8 mouse cellular contexts compared by ENCODE assay signal in genomic region chr14:31126826-31127225, GRCm38 (mm10). TPM values are rescaled to one million over a fixed set of nuclear protein-coding genes. Genes with fewer than 3 reads are reported as not detected.
DNase-seq lines count a peak whose midpoint lies in the region; ATAC-seq and TF ChIP-seq lines count a peak whose summit lies in the region.

No protein-coding gene starts in this region.

- TF ChIP-seq POLR2A in thymus, adult 2 months (IDR thresholded peaks at IDR 0.05; ENCODE audit: control insufficient read depth, extremely low read depth, insufficient read depth, low read length, poor library complexity): no peak

- TF ChIP-seq CTCF in thymus, adult 2 months (IDR thresholded peaks at IDR 0.05; ENCODE audit: borderline replicate concordance, control insufficient read depth, extremely low read depth, insufficient read depth, low read length, poor library complexity): no peak

- H3K9ac ChIP-seq in heart, embryonic 14.5 days (ENCODE audit: low read length): peak overlapping the region; percentile 17; the same call in 1 of the 2 replicates
- H3K9ac ChIP-seq in midbrain, embryonic 12.5 days (replicated peaks): 0 out of 2 replicates have a peak overlapping the region, but pooled peaks have one; percentile 20
- no peak overlapping the region for H3K9ac ChIP-seq in midbrain, embryonic 16.5 days (ENCODE audit: low read depth, low read length)
- H3K9ac ChIP-seq in limb, embryonic 12.5 days (replicated peaks): no peak overlapping the region
- no peak overlapping the region for H3K9ac ChIP-seq in stomach, embryonic 15.5 days

- no peaks in the 10 kb centered on the region for H3K27me3 ChIP-seq in heart, embryonic 14.5 days (ENCODE audit: control insufficient read depth, insufficient read depth, low read length)
- H3K27me3 ChIP-seq in midbrain, embryonic 12.5 days: no peaks in the 10 kb centered on the region
- H3K27me3 ChIP-seq in midbrain, embryonic 16.5 days (ENCODE audit: control insufficient read depth, insufficient read depth, low read depth, low read length): no peaks in the 10 kb centered on the region
- no peaks in the 10 kb centered on the region for H3K27me3 ChIP-seq in limb, embryonic 12.5 days
- no peaks in the 10 kb centered on the region for H3K27me3 ChIP-seq in stomach, embryonic 15.5 days (replicated peaks)
- no peaks in the 10 kb centered on the region for H3K27me3 ChIP-seq in thymus, adult 2 months (ENCODE audit: control insufficient read depth, insufficient read depth, low read length)

- H3K4me1 ChIP-seq in heart, embryonic 14.5 days (ENCODE audit: control insufficient read depth in 2 of 2, insufficient read depth in 2 of 2, low read length in 2 of 2): peaks cover 20 to 33% of the 10 kb centered on the region in 2 experiments
- peaks cover 32% of the 10 kb centered on the region for H3K4me1 ChIP-seq in midbrain, embryonic 12.5 days
- H3K4me1 ChIP-seq in midbrain, embryonic 16.5 days (ENCODE audit: control insufficient read depth, insufficient read depth, low read length): peaks cover 33% of the 10 kb centered on the region
- peaks cover 36% of the 10 kb centered on the region for H3K4me1 ChIP-seq in limb, embryonic 12.5 days (replicated peaks)
- peaks cover 24% of the 10 kb centered on the region for H3K4me1 ChIP-seq in stomach, embryonic 15.5 days
- peaks cover 14% of the 10 kb centered on the region for H3K4me1 ChIP-seq in thymus, adult 2 months (replicated peaks; ENCODE audit: control insufficient read depth, insufficient read depth, low read length)

- no peak overlapping the region for H3K4me3 ChIP-seq in heart, embryonic 14.5 days (ENCODE audit: control insufficient read depth in 1 of 2, insufficient read depth in 1 of 2, low read depth in 1 of 2, low read length in 2 of 2)
- no peak overlapping the region for H3K4me3 ChIP-seq in midbrain, embryonic 12.5 days
- H3K4me3 ChIP-seq in midbrain, embryonic 16.5 days (ENCODE audit: low read depth, low read length): no peak overlapping the region
- no peak overlapping the region for H3K4me3 ChIP-seq in limb, embryonic 12.5 days (replicated peaks)
- 0 out of 2 replicates have a peak overlapping the region, but pooled peaks have one; percentile 8 for H3K4me3 ChIP-seq in stomach, embryonic 15.5 days (replicated peaks)
- H3K4me3 ChIP-seq in thymus, adult 2 months (ENCODE audit: control insufficient read depth, insufficient read depth, low read length): no peak overlapping the region

- DNase-seq in heart, postnatal 10 days: no peak
- DNase-seq in thymus, adult 2 months: no peak
- DNase-seq in urinary bladder, postnatal 10 days (ENCODE audit: low spot score): no peak

- WGBS in heart, embryonic 14.5 days: 92% methylated on average over 8 of the region's 8 CpGs
- 97% methylated on average over 8 of the region's 8 CpGs for WGBS in midbrain, embryonic 12.5 days
- WGBS in midbrain, embryonic 16.5 days: 91% methylated on average over 8 of the region's 8 CpGs
- WGBS in limb, embryonic 12.5 days: 94% methylated on average over 8 of the region's 8 CpGs
- WGBS in stomach, embryonic 15.5 days: 86% methylated on average over 8 of the region's 8 CpGs
- 96% methylated on average over 8 of the region's 8 CpGs for WGBS in thymus, adult 2 months

- ATAC-seq in heart, embryonic 14.5 days (ENCODE audit: insufficient number of reproducible peaks, insufficient read depth, low FRiP score, low read depth): no peak
- no peak for ATAC-seq in midbrain, embryonic 12.5 days (ENCODE audit: low FRiP score, low read depth)
- ATAC-seq in midbrain, embryonic 16.5 days: no peak
- ATAC-seq in limb, embryonic 12.5 days (ENCODE audit: insufficient number of reproducible peaks, insufficient read depth, low FRiP score, low TSS enrichment, low read depth): no peak
- ATAC-seq in stomach, embryonic 15.5 days (ENCODE audit: insufficient read depth, low FRiP score, low read depth): no peak

- H3K36me3 ChIP-seq in heart, embryonic 14.5 days (ENCODE audit: control insufficient read depth, insufficient read depth, low read length): peaks cover 33% of the 10 kb centered on the region
- H3K36me3 ChIP-seq in midbrain, embryonic 12.5 days: peaks cover 9% of the 10 kb centered on the region; the same call in 1 of the 2 replicates
- H3K36me3 ChIP-seq in midbrain, embryonic 16.5 days (ENCODE audit: control insufficient read depth, insufficient read depth, low read length): peaks cover 2% of the 10 kb centered on the region; the same call in 1 of the 2 replicates
- H3K36me3 ChIP-seq in limb, embryonic 12.5 days: peaks cover 18% of the 10 kb centered on the region
- no peaks in the 10 kb centered on the region for H3K36me3 ChIP-seq in stomach, embryonic 15.5 days
- peaks cover 7% of the 10 kb centered on the region for H3K36me3 ChIP-seq in thymus, adult 2 months (ENCODE audit: control insufficient read depth, insufficient read depth, low read length)

- peak overlapping the region in 1 of 2 experiments; percentile 45; a peak in 1 of 4 replicates for H3K27ac ChIP-seq in heart, embryonic 14.5 days (replicated peaks in 1 of 2; ENCODE audit: control insufficient read depth in 1 of 2, insufficient read depth in 1 of 2, low read depth in 2 of 2, low read length in 2 of 2)
- H3K27ac ChIP-seq in midbrain, embryonic 12.5 days (replicated peaks): no peak overlapping the region
- no peak overlapping the region for H3K27ac ChIP-seq in midbrain, embryonic 16.5 days (ENCODE audit: low read length)
- H3K27ac ChIP-seq in limb, embryonic 12.5 days: no peak overlapping the region
- no peak overlapping the region for H3K27ac ChIP-seq in stomach, embryonic 15.5 days
- no peak overlapping the region for H3K27ac ChIP-seq in thymus, adult 2 months (ENCODE audit: control insufficient read depth, insufficient read depth, low read length)

- intact Hi-C loops in heart, postnatal 10 days (cut with DNase I): loop anchor here (5.0 kb wide), 1 partner anchor 125 kb away; the partner anchor contains the start of genes Bap1 and Phf7

- H3K4me2 ChIP-seq in heart, embryonic 14.5 days (ENCODE audit: low read length): peak overlapping the region; percentile 53; the same call in 1 of the 2 replicates
- peak overlapping the region; percentile 36 for H3K4me2 ChIP-seq in midbrain, embryonic 12.5 days (replicated peaks)
- H3K4me2 ChIP-seq in midbrain, embryonic 16.5 days (ENCODE audit: low read length): no peak overlapping the region
- H3K4me2 ChIP-seq in limb, embryonic 12.5 days: peak overlapping the region; percentile 37; the same call in 1 of the 2 replicates
- H3K4me2 ChIP-seq in stomach, embryonic 15.5 days: peak overlapping the region; percentile 27; the same call in 1 of the 2 replicates

- no peaks in the 10 kb centered on the region for H3K9me3 ChIP-seq in heart, embryonic 14.5 days (ENCODE audit: control insufficient read depth, low read length)
- no peaks in the 10 kb centered on the region for H3K9me3 ChIP-seq in midbrain, embryonic 12.5 days
- H3K9me3 ChIP-seq in midbrain, embryonic 16.5 days (replicated peaks; ENCODE audit: control insufficient read depth, low read length, poor library complexity, severe bottlenecking): no peaks in the 10 kb centered on the region
- H3K9me3 ChIP-seq in limb, embryonic 12.5 days: no peaks in the 10 kb centered on the region
- H3K9me3 ChIP-seq in stomach, embryonic 15.5 days: no peaks in the 10 kb centered on the region

RNA-seq across cellular contexts. Expression of gene Smim4, which starts 1.9 kb away (rescaled TPM):
- polyA plus RNA-seq in heart, embryonic 14.5 days (2014; fragmentation: Nextera tagmentation; extraction: Ambion mirVana): 98.2 and 107 TPM in 2 replicates
- 10 to 100 TPM; 92.2 to 93.5 TPM for total RNA-seq in heart, postnatal 10 days (2021)
- polyA plus RNA-seq in midbrain, embryonic 12.5 days (2016; fragmentation: Nextera tagmentation; extraction: Ambion mirVana): 61.1 and 62.3 TPM in 2 replicates
- polyA plus RNA-seq in midbrain, embryonic 16.5 days (2015; fragmentation: Nextera tagmentation; extraction: Ambion mirVana): 38.4 and 57.0 TPM in 2 replicates
- 59.6 and 65.7 TPM in 2 replicates for polyA plus RNA-seq in limb, embryonic 12.5 days (2016; fragmentation: Nextera tagmentation; extraction: Ambion mirVana)
- polyA plus RNA-seq in stomach, embryonic 15.5 days (2015; fragmentation: Nextera tagmentation; extraction: Ambion mirVana): 70.9 and 77.2 TPM in 2 replicates
- 77.4 and 91.1 TPM in 2 replicates for polyA plus RNA-seq in thymus, adult 2 months (2012; rRNA removed)

RNA-seq across cellular contexts. Expression of gene Nt5dc2, which starts 4.0 kb away (rescaled TPM):
- polyA plus RNA-seq in heart, embryonic 14.5 days (2014; fragmentation: Nextera tagmentation; extraction: Ambion mirVana): 329 and 341 TPM in 2 replicates
- total RNA-seq in heart, postnatal 10 days (2021): 10 to 100 TPM; 53.1 to 57.7 TPM
- 446 and 464 TPM in 2 replicates for polyA plus RNA-seq in midbrain, embryonic 12.5 days (2016; fragmentation: Nextera tagmentation; extraction: Ambion mirVana)
- 170 and 199 TPM in 2 replicates for polyA plus RNA-seq in midbrain, embryonic 16.5 days (2015; fragmentation: Nextera tagmentation; extraction: Ambion mirVana)
- 485 and 500 TPM in 2 replicates for polyA plus RNA-seq in limb, embryonic 12.5 days (2016; fragmentation: Nextera tagmentation; extraction: Ambion mirVana)
- polyA plus RNA-seq in stomach, embryonic 15.5 days (2015; fragmentation: Nextera tagmentation; extraction: Ambion mirVana): 367 and 372 TPM in 2 replicates
- 220 and 273 TPM in 2 replicates for polyA plus RNA-seq in thymus, adult 2 months (2012; rRNA removed)

RNA-seq across cellular contexts. Expression of gene Stab1, which starts 41.6 kb away (rescaled TPM):
- polyA plus RNA-seq in heart, embryonic 14.5 days (2014; fragmentation: Nextera tagmentation; extraction: Ambion mirVana): 56.0 and 66.8 TPM in 2 replicates
- 10 to 100 TPM; 77.3 to 78.9 TPM for total RNA-seq in heart, postnatal 10 days (2021)
- polyA plus RNA-seq in midbrain, embryonic 12.5 days (2016; fragmentation: Nextera tagmentation; extraction: Ambion mirVana): 39.7 and 40.3 TPM in 2 replicates
- polyA plus RNA-seq in midbrain, embryonic 16.5 days (2015; fragmentation: Nextera tagmentation; extraction: Ambion mirVana): 11.2 and 15.4 TPM in 2 replicates
- polyA plus RNA-seq in limb, embryonic 12.5 days (2016; fragmentation: Nextera tagmentation; extraction: Ambion mirVana): 14.9 and 18.0 TPM in 2 replicates
- polyA plus RNA-seq in stomach, embryonic 15.5 days (2015; fragmentation: Nextera tagmentation; extraction: Ambion mirVana): 35.0 and 38.5 TPM in 2 replicates
- 17.2 and 26.7 TPM in 2 replicates for polyA plus RNA-seq in thymus, adult 2 months (2012; rRNA removed)

Comparison
In these comparisons a context has a peak if more than half of its experiments do, and no peak if none do; other contexts are left out.
1. H3K9ac ChIP-seq: peak in heart, embryonic 14.5 days (single experiment) and midbrain, embryonic 12.5 days (single experiment); none in midbrain, embryonic 16.5 days (single experiment), limb, embryonic 12.5 days (single experiment) and stomach, embryonic 15.5 days (single experiment).